Mouse (Mus musculus) CH12.LX (cell line): ENCODE results near the gene Olfr1342. TPM values are rescaled to one million over a fixed set of nuclear protein-coding genes. Genes with fewer than 3 reads are reported as not detected.

ENCODE experiments used
- DNase-seq: peaks from one replicate; pipeline ENCODE4 v3.0.0-alpha.2; 2013; ENCODE audit errors: extremely low read depth
- H3K27ac ChIP-seq: 2 replicates; pipeline ENCODE4 v1.5.1; 2012; ENCODE audit warnings: low read depth, mild to moderate bottlenecking, control low read depth, moderate library complexity; ENCODE audit not compliant: insufficient read depth
- H3K27me3 ChIP-seq: replicated peaks from 2 replicates; pipeline ENCODE3; 2012; ENCODE audit warnings: inconsistent platforms
- H3K36me3 ChIP-seq, 2 experiments: replicated peaks in 1 of 2; 2 replicates each; pipeline versions ENCODE3 to v1.6.1; 2012; ENCODE audit warnings: inconsistent platforms in 1 of 2, low read length in 1 of 2, mild to moderate bottlenecking in 1 of 2, mixed read lengths in 1 of 2, moderate library complexity in 1 of 2; ENCODE audit not compliant: control insufficient read depth in 1 of 2, insufficient read depth in 1 of 2
- H3K4me1 ChIP-seq, 2 experiments: 2 replicates each; pipeline ENCODE4 v1.6.1; 2012; ENCODE audit warnings: inconsistent platforms in 1 of 2, moderate library complexity in 1 of 2; ENCODE audit not compliant: insufficient read depth in 2 of 2, control insufficient read depth in 1 of 2
- H3K4me2 ChIP-seq: 2 replicates; pipeline ENCODE4 v1.6.1; 2012; ENCODE audit warnings: low read depth, mild to moderate bottlenecking, control low read depth; ENCODE audit not compliant: poor library complexity, insufficient read depth, severe bottlenecking
- H3K4me3 ChIP-seq, 3 experiments: fragments of 150-350 bp in 1 of 3; sonication (generic) in 1 of 3; replicated peaks in 1 of 3; 2 replicates each; pipeline versions ENCODE3 to v1.5.1; 2011 to 2012; ENCODE audit warnings: low read depth in 2 of 3, low read length in 2 of 3, mild to moderate bottlenecking in 2 of 3, moderate library complexity in 2 of 3, control low read depth in 1 of 3, improper control_type of control experiment in 1 of 3, inconsistent platforms in 1 of 3, mixed read lengths in 1 of 3; ENCODE audit not compliant: poor library complexity in 1 of 3
- H3K79me2 ChIP-seq: replicated peaks from 2 replicates; pipeline ENCODE4 v1.6.1; 2012; ENCODE audit warnings: mild to moderate bottlenecking, moderate library complexity; ENCODE audit not compliant: control insufficient read depth, poor library complexity, insufficient read depth, severe bottlenecking; ENCODE audit errors: extremely low read depth
- H3K9ac ChIP-seq: 2 replicates; pipeline ENCODE4 v1.6.1; 2012; ENCODE audit warnings: low read depth, mild to moderate bottlenecking, control low read depth, moderate library complexity; ENCODE audit not compliant: insufficient read depth
- H3K9me3 ChIP-seq: replicated peaks from 2 replicates; pipeline ENCODE3; 2012; ENCODE audit warnings: low read length, inconsistent platforms, mixed read lengths
- CTCF ChIP-seq, 2 experiments: IDR thresholded peaks in 1 of 2; conservative IDR thresholded peaks in 1 of 2; 2 replicates each; pipeline ENCODE4 v1.5.1; 2011 to 2012; ENCODE audit warnings: low read depth in 2 of 2, low read length in 2 of 2, improper control_type of control experiment in 1 of 2, inconsistent platforms in 1 of 2, mild to moderate bottlenecking in 1 of 2, moderate library complexity in 1 of 2
- EP300 ChIP-seq: IDR thresholded peaks from 2 replicates; pipeline ENCODE4 v1.6.1; 2011; ENCODE audit warnings: low read length, improper control_type of control experiment
- HCFC1 ChIP-seq: IDR thresholded peaks from 2 replicates; pipeline ENCODE4 v1.6.1; 2012; ENCODE audit warnings: low read depth, mild to moderate bottlenecking, inconsistent platforms, low read length, improper control_type of control experiment
- IRF4 ChIP-seq: IDR thresholded peaks from 2 replicates; pipeline ENCODE4 v1.6.1; 2014; ENCODE audit warnings: low read depth, mild to moderate bottlenecking, inconsistent platforms, low read length, improper control_type of control experiment
- KAT2A ChIP-seq: IDR thresholded peaks from 2 replicates; pipeline ENCODE4 v1.6.1; 2012; ENCODE audit warnings: low read length, improper control_type of control experiment, inconsistent platforms; ENCODE audit not compliant: insufficient replicate concordance
- MAX ChIP-seq: IDR thresholded peaks from 2 replicates; pipeline ENCODE4 v1.6.1; 2011; ENCODE audit warnings: low read length, improper control_type of control experiment
- MXI1 ChIP-seq: IDR thresholded peaks from 2 replicates; pipeline ENCODE4 v1.6.1; 2011; ENCODE audit warnings: mild to moderate bottlenecking, low read depth, low read length, improper control_type of control experiment
- MYC ChIP-seq: IDR thresholded peaks from 2 replicates; pipeline ENCODE4 v1.6.1; 2011; ENCODE audit warnings: low read depth, mild to moderate bottlenecking, improper control_type of control experiment, low read length
- NELFE ChIP-seq: IDR thresholded peaks from 2 replicates; pipeline ENCODE4 v1.6.1; 2011; ENCODE audit warnings: low read depth, low read length, improper control_type of control experiment
- NRF1 ChIP-seq: IDR thresholded peaks from 2 replicates; pipeline ENCODE4 v1.6.1; 2014; ENCODE audit warnings: low read depth, mild to moderate bottlenecking, inconsistent platforms, low read length, improper control_type of control experiment, moderate library complexity
- POLR2AphosphoS2 ChIP-seq: IDR thresholded peaks from 2 replicates; pipeline ENCODE4 v1.6.1; 2011; ENCODE audit warnings: low read depth, low read length, improper control_type of control experiment
- TCF12 ChIP-seq: IDR thresholded peaks from 2 replicates; pipeline ENCODE4 v1.6.1; 2014; ENCODE audit warnings: low read depth, mild to moderate bottlenecking, inconsistent platforms, low read length, improper control_type of control experiment
- ZC3H11A ChIP-seq: IDR thresholded peaks from 2 replicates; pipeline ENCODE4 v1.6.1; 2012; ENCODE audit warnings: low read depth, mild to moderate bottlenecking, inconsistent platforms, low read length, improper control_type of control experiment
- dilution Hi-C: fragments of 300-500 bp; cut with MboI; formaldehyde crosslinking; loops from 2 replicates; pipeline ENCODE4 v1.14.3; 2020; ENCODE audit warnings: low sequenced_read_pairs; ENCODE audit not compliant: extremely low pct_unique_long_range_greater_than_20kb, extremely low pct_ligation_motif_present
- in situ Hi-C: fragments of 300-500 bp; cut with MboI; formaldehyde crosslinking; loops from 3 replicates; pipeline ENCODE4 v1.14.3; 2019; ENCODE audit warnings: low sequenced_read_pairs, low pct_ligation_motif_present, low pct_unique_long_range_greater_than_20kb, mixed read lengths
- polyA plus RNA-seq: library from polyadenylated mRNA; unstranded; fragments of >175 nt; gene quantifications from 2 replicates; pipeline ENCODE4 v1.2.1, GENCODE M21; 2012; ENCODE audit warnings: low read depth; ENCODE audit not compliant: insufficient read length
- total RNA-seq, 2 experiments: library from RNA; depleted of rRNA; stranded (reverse); fragments of 300-350 nt in 1 of 2; fragments of >200 nt in 1 of 2; gene quantifications; 2 replicates each; pipeline ENCODE4 v1.2.3; 2012 to 2014

The Olfr1342 gene
- total and polyA plus RNA-seq, 3 experiments: not detected

DNA sequence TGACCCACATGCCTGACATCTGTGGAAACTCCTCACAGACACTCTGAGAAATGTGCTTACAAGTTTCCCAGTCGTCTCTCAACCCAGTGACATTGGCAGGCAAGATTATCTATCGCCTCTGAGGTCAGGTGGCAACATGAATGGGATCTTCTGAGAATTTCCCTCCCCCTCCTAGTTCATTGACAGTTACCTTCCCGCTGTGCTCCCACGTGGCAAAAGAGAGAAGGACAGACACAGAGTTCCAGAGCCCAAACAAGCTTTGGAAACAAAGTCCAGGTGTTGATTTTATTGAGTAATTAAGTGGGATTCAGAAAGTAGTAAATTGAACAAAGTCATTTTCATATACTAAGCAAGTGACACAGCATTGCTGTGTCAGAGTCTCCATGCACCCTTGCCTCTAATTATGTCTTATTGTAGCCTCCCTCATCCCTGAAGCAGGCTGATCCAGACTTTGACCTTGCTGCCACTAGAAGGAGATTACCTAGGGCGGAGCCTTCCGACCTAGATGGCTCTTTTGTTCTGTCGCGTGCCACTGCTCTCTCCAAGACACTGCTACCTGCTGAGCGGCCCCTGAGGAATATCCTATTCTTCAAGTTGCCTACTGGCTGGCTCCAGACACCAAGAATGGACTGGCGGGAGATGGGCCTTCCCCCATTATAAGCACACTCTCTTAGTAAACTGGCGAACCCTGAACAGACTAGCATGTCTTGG, 48.6 kb upstream of the Olfr1342 start:
- dilution Hi-C loops: no loop called here
- no peaks in the 10 kb centered on the region for H3K36me3 ChIP-seq
- DNase-seq: no peak
- peaks cover 55% of the 10 kb centered on the region for H3K27me3 ChIP-seq
- no peaks in the 10 kb centered on the region for H3K9me3 ChIP-seq
- H3K4me3 ChIP-seq: no peak overlapping the region
- H3K79me2 ChIP-seq: no peaks in the 10 kb centered on the region
- H3K4me1 ChIP-seq: no peaks in the 10 kb centered on the region
- H3K4me2 ChIP-seq: no peak overlapping the region
- TF ChIP-seq TCF12 (no peak), HCFC1 (no peak), NRF1 (no peak), ZC3H11A (no peak), EP300 (no peak), IRF4 (no peak), MXI1 (no peak), MYC (no peak), KAT2A (no peak), CTCF (conservative IDR thresholded peaks at IDR 0.05 in 1 of 2, IDR thresholded peaks at IDR 0.05 in 1 of 2; ENCODE audit: low read depth in 2 of 2, low read length in 2 of 2) (no peak)
- no peak overlapping the region for H3K27ac ChIP-seq
- in situ Hi-C loops: no loop called here
- no peak overlapping the region for H3K9ac ChIP-seq

DNA sequence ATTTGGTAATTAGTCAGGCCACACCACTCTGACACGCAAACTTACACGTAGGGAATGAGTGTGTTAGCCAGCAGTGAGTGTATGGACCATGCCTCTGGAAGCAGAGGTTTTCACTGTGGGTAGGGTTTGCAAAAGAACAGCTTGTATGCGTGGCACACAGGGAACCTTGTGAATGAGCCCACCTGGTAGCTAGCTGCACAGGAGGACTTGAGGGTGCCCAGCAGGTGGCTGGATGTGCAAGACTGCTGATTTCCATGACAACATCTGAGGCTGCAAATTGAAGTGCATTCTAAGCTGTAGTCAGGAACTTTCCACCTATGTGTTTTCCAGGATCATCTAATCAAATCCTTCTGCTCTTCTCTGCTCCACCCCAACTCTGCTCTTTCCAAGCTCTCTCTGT, 47.0 kb upstream of the Olfr1342 start:
- TF ChIP-seq ZC3H11A: no peak
- TF ChIP-seq MAX: no peak
- TF ChIP-seq NELFE: no peak
- no peak for TF ChIP-seq MXI1
- no peak for TF ChIP-seq IRF4
- TF ChIP-seq POLR2AphosphoS2: no peak
- TF ChIP-seq TCF12: no peak
- dilution Hi-C loops (no loop called here), in situ Hi-C loops (no loop called here)
- Histone ChIP-seq H3K9me3 (no peaks in the 10 kb centered on the region), H3K4me3 (no peak overlapping the region), H3K36me3 (no peaks in the 10 kb centered on the region), H3K27ac (no peak overlapping the region), H3K4me1 (no peaks in the 10 kb centered on the region), H3K27me3 (peaks cover 70% of the 10 kb centered on the region), H3K79me2 (no peaks in the 10 kb centered on the region), H3K4me2 (no peak overlapping the region), H3K9ac (no peak overlapping the region)
- DNase-seq: no peak

DNA sequence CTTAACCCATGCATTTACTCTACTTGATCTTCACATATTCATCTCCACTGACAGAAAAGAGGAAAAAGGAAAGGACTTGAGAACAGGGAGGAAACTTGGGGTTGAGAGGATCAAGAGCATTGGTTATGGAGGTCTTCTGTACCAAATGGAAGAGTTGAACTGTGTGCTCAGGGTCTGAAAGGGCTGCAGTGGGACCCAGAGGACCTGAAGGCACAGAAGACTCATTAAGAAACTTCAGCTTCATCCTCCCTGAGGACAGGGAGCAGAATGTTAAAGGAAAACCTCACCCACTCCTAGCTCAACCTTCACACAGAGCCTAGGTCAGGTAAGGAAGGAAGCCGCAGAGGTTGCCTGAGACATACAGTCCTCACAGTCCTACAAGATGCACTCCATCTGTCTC, 39.3 kb upstream of the Olfr1342 start, which contains the start of gene Olfr1339:
Gene Olfr1339, plus strand, starts transcription at position 301 of the 400 bp plus-strand sequence.
- dilution Hi-C loops (no loop called here), in situ Hi-C loops (no loop called here)
- H3K36me3 ChIP-seq: no peaks in the 10 kb centered on the region
- H3K4me1 ChIP-seq: no peaks in the 10 kb centered on the region
- peaks cover 90% of the 10 kb centered on the region for H3K27me3 ChIP-seq
- no peaks in the 10 kb centered on the region for H3K79me2 ChIP-seq
- no peak for DNase-seq
- no peak within 1 kb of the TSS for H3K4me2 ChIP-seq
- TF ChIP-seq MXI1: no peak
- no peak within 1 kb of the TSS for H3K4me3 ChIP-seq
- H3K9me3 ChIP-seq: peaks cover 6% of the 10 kb centered on the region
- no peak within 1 kb of the TSS for H3K9ac ChIP-seq
- no peak within 1 kb of the TSS for H3K27ac ChIP-seq
